Mouse (Mus musculus): Measurements from ENCODE around the gene Rabl2. TPM values are rescaled to one million over a fixed set of nuclear protein-coding genes. Genes with fewer than 3 reads are reported as not detected.
A peak's percentile ranks its signal among the peaks of the same experiment; 100 is the strongest.

Gene Rabl2
- polyA plus RNA-seq, 1 experiment from 2014 or later: 34.6 TPM

GRCm38 (mm10) chr15:89548837-89549236, 42.9 kb downstream of the Rabl2 start:
- Histone ChIP-seq H3K4me1 (0 out of 2 replicates have a peak, but pooled peaks cover 5% of the 10 kb centered on the region), H3K4me3 (replicated peaks) (0 out of 2 replicates have a peak overlapping the region, but pooled peaks have one; percentile 28), H3K9me3 (no peaks in the 10 kb centered on the region), H3K4me2 (peak overlapping the region; percentile 53; the same call in 1 of the 2 replicates), H3K36me3 (0 out of 2 replicates have a peak, but pooled peaks cover 9% of the 10 kb centered on the region), H3K9ac (no peak overlapping the region), H3K27me3 (replicated peaks) (peaks cover 16% of the 10 kb centered on the region), H3K27ac (no peak overlapping the region)
- no peak for ATAC-seq (ENCODE audit: insufficient read depth, low FRiP score, low read depth)
- WGBS: 43% methylated on average over 11 of the region's 11 CpGs

DNA sequence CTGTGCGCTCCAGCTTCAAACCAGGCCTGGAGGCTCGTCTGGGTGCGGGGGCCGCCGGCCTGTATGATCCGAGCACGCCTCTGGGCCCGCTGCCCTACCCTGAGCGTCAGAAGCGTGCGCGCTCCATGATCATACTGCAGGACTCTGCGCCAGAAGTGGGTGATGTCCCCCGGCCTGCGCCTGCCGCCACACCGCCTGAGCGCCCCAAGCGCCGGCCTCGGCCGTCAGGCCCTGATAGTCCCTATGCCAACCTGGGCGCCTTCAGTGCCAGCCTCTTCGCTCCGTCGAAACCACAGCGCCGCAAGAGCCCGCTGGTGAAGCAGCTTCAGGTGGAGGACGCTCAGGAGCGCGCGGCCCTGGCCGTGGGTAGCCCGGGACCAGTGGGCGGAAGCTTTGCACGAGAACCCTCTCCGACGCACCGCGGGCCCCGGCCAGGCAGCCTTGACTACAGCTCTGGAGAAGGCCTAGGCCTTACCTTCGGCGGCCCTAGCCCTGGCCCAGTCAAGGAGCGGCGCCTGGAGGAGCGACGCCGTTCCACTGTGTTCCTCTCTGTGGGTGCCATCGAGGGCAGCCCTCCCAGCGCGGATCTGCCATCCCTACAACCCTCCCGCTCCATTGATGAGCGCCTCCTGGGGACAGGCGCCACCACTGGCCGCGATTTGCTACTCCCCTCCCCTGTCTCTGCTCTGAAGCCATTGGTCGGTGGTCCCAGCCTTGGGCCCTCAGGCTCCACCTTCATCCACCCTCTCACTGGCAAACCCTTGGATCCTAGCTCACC, 43.7 kb downstream of the Rabl2 start:
- H3K4me3 ChIP-seq (replicated peaks): peak overlapping the region; percentile 28
- 35% methylated on average over 58 of the region's 58 CpGs for WGBS
- H3K9me3 ChIP-seq: no peaks in the 10 kb centered on the region
- ATAC-seq (ENCODE audit: insufficient read depth, low FRiP score, low read depth): peak; percentile 57
- 0 out of 2 replicates have a peak, but pooled peaks cover 9% of the 10 kb centered on the region for H3K36me3 ChIP-seq
- no peak overlapping the region for H3K27ac ChIP-seq
- H3K4me1 ChIP-seq: 0 out of 2 replicates have a peak, but pooled peaks cover 5% of the 10 kb centered on the region
- H3K27me3 ChIP-seq (replicated peaks): peaks cover 16% of the 10 kb centered on the region
- peak overlapping the region; percentile 53 for H3K4me2 ChIP-seq
- no peak overlapping the region for H3K9ac ChIP-seq

- H3K9ac ChIP-seq: no peak overlapping the region
- H3K4me2 ChIP-seq: peak overlapping the region; percentile 53
- no peaks in the 10 kb centered on the region for H3K9me3 ChIP-seq
- 0 out of 2 replicates have a peak, but pooled peaks cover 9% of the 10 kb centered on the region for H3K36me3 ChIP-seq
- 67% methylated on average over 8 of the region's 8 CpGs for WGBS
- H3K4me1 ChIP-seq: 0 out of 2 replicates have a peak, but pooled peaks cover 5% of the 10 kb centered on the region
- H3K4me3 ChIP-seq (replicated peaks): peak overlapping the region; percentile 28
- H3K27ac ChIP-seq: no peak overlapping the region
- ATAC-seq (ENCODE audit: insufficient read depth, low FRiP score, low read depth): 0 out of 2 replicates have a peak, but pooled peaks have one; percentile 2
- H3K27me3 ChIP-seq (replicated peaks): peaks cover 16% of the 10 kb centered on the region
Observed at GRCm38 (mm10) chr15:89547321-89547720, 44.4 kb downstream of the Rabl2 start.

DNA sequence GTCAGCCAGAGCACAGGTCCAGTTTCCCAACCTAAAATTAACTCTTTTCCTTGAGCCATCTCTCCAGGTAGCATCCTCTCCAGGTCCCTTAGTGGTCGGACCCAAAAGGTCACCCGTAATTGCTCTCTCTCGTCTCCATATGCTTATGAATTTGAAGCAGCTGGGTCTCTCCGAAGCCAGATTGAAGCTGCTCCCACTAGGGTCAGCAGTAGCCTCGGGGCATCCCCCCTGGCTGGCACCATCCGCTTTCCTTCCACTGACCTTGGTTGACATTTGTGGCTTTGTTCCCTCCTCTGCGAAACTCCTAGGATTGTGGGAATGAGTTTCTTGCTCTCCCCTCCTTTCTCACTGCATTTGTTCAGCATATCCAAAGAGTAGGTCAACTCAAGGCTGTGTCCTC, 47.6 kb downstream of the Rabl2 start:
- 88% methylated on average over 7 of the region's 7 CpGs for WGBS
- H3K27ac ChIP-seq: no peak overlapping the region
- no peak overlapping the region for H3K4me3 ChIP-seq (replicated peaks)
- no peaks in the 10 kb centered on the region for H3K9me3 ChIP-seq
- no peak for ATAC-seq (ENCODE audit: insufficient read depth, low FRiP score, low read depth)
- peaks cover 16% of the 10 kb centered on the region for H3K27me3 ChIP-seq (replicated peaks)
- H3K36me3 ChIP-seq: 0 out of 2 replicates have a peak, but pooled peaks cover 3% of the 10 kb centered on the region
- H3K4me1 ChIP-seq: 0 out of 2 replicates have a peak, but pooled peaks cover 5% of the 10 kb centered on the region
- H3K9ac ChIP-seq: no peak overlapping the region
- H3K4me2 ChIP-seq: no peak overlapping the region

DNA sequence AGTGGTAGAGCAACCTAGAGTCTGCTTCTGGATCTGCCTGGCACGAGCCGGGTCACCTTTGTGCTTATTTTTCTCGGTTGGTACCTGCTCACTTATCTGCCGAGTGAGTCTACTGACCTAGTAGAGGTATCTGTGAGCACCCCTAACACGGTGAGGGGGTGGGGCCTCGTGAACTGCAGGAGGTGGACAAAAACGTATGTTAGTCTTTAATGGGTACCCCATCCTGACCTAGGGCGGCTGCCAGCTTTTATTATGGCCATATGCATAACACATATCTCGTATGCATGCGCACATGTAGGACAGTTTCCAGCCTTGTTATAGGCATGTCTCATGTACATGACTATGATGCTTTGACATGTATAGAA, 57.9 kb downstream of the Rabl2 start:
- no peak for ATAC-seq (ENCODE audit: insufficient read depth, low FRiP score, low read depth)
- 86% methylated on average over 10 of the region's 10 CpGs for WGBS
- no peak overlapping the region for H3K4me3 ChIP-seq (replicated peaks)
- H3K9me3 ChIP-seq: no peaks in the 10 kb centered on the region
- no peak overlapping the region for H3K4me2 ChIP-seq
- H3K36me3 ChIP-seq: no peaks in the 10 kb centered on the region
- H3K4me1 ChIP-seq: 0 out of 2 replicates have a peak, but pooled peaks cover 4% of the 10 kb centered on the region
- H3K9ac ChIP-seq: no peak overlapping the region
- H3K27ac ChIP-seq: no peak overlapping the region
- H3K27me3 ChIP-seq (replicated peaks): no peaks in the 10 kb centered on the region

DNA sequence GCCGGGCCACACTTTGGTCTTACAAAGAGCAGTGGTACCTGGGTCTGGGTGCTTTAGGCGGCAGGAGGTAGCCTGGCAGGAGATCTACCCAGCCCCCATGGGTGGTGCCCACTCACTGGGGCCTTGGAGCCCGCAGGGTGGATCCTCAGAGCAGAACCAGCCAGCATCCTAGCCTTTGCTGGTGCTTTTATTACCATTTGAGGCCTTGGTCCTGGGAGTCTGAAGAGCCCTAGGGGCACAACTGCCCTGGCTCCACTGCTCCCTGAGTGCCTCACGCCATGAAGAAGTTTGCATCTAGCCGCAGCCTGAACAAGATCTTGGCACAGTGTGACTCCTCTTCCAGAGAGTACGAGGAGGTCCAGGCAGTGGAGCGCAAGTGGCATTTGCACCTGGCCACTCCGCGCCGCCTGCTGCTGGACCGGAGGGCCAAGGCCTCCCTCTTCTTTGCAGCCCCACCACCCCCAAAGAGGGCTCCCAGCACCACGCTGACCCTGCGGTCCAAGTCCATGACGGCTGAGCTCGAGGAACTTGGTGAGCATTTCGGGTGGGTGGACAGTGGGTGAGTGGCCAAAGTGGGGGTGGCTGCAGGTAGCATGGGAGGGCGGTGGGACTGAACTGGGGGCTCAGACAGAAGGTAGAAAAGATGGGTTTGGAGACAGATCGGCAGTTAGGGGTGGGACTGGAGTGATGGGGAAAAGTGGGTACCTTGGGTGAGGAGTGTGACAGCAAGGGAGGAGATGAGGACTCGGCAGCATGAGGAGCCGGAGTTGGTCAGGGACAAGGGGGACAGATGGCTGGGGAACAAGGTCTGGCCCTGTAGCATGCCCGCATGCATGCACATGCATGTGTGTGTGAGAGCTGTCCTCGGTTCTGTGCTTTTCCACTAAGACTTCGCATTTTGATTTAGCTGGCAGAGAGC, 58.5 kb downstream of the Rabl2 start:
- WGBS: 85% methylated on average over 23 of the region's 23 CpGs
- 0 out of 2 replicates have a peak, but pooled peaks have one; percentile 16 for ATAC-seq (ENCODE audit: insufficient read depth, low FRiP score, low read depth)

More for the DNA sequence above, 58.5 kb downstream of the Rabl2 start:
- Histone ChIP-seq H3K9me3 (no peaks in the 10 kb centered on the region), H3K9ac (no peak overlapping the region), H3K27me3 (replicated peaks) (no peaks in the 10 kb centered on the region), H3K27ac (no peak overlapping the region), H3K4me2 (peak overlapping the region; percentile 13; the same call in 1 of the 2 replicates), H3K36me3 (no peaks in the 10 kb centered on the region), H3K4me3 (replicated peaks) (no peak overlapping the region), H3K4me1 (0 out of 2 replicates have a peak, but pooled peaks cover 4% of the 10 kb centered on the region)

Other genes with a start within 250 kb of the Rabl2 start
- gene Lmf2, start 236.3 kb downstream of the Rabl2 start, polyA plus RNA-seq (2015; fragmentation: Nextera tagmentation; extraction: Ambion mirVana): 57.3 and 62.3 TPM in 2 replicates
- gene Ncaph2, start 236.2 kb downstream of the Rabl2 start, polyA plus RNA-seq (2015; fragmentation: Nextera tagmentation; extraction: Ambion mirVana): 127 and 141 TPM in 2 replicates
- gene Sco2, start 218.1 kb downstream of the Rabl2 start, polyA plus RNA-seq (2015; fragmentation: Nextera tagmentation; extraction: Ambion mirVana): 6.7 and 7.3 TPM in 2 replicates
- 1.3 and 1.5 TPM in 2 replicates for gene Tymp, start 214.9 kb downstream of the Rabl2 start, polyA plus RNA-seq (2015; fragmentation: Nextera tagmentation; extraction: Ambion mirVana)
- 0.48 and 0.84 TPM in 2 replicates for gene Odf3b, start 212.6 kb downstream of the Rabl2 start, polyA plus RNA-seq (2015; fragmentation: Nextera tagmentation; extraction: Ambion mirVana)
- gene Klhdc7b, start 207.0 kb downstream of the Rabl2 start, polyA plus RNA-seq (2015; fragmentation: Nextera tagmentation; extraction: Ambion mirVana): not detected in 2 replicates
- gene Syce3, start 181.4 kb downstream of the Rabl2 start, polyA plus RNA-seq (2015; fragmentation: Nextera tagmentation; extraction: Ambion mirVana): not detected in 2 replicates
- gene Cpt1b, start 166.1 kb downstream of the Rabl2 start, polyA plus RNA-seq (2015; fragmentation: Nextera tagmentation; extraction: Ambion mirVana): 0.63 and 0.66 TPM in 2 replicates
- gene C730034F03Rik, start 162.3 kb downstream of the Rabl2 start, polyA plus RNA-seq (2015; fragmentation: Nextera tagmentation; extraction: Ambion mirVana): 3.6 and 4.2 TPM in 2 replicates
- gene Gm44502, start 162.2 kb downstream of the Rabl2 start, polyA plus RNA-seq (2015; fragmentation: Nextera tagmentation; extraction: Ambion mirVana): not detected in 2 replicates
- gene Chkb, start 162.0 kb downstream of the Rabl2 start, polyA plus RNA-seq (2015; fragmentation: Nextera tagmentation; extraction: Ambion mirVana): 51.3 and 55.5 TPM in 2 replicates
- gene Mapk8ip2, start 138.0 kb downstream of the Rabl2 start, polyA plus RNA-seq (2015; fragmentation: Nextera tagmentation; extraction: Ambion mirVana): 3.7 and 3.8 TPM in 2 replicates
- 18.8 TPM in 2 replicates for gene Arsa, start 114.5 kb downstream of the Rabl2 start, polyA plus RNA-seq (2015; fragmentation: Nextera tagmentation; extraction: Ambion mirVana)
- 1.7 and 1.9 TPM in 2 replicates for gene Shank3, start 92.3 kb downstream of the Rabl2 start, polyA plus RNA-seq (2015; fragmentation: Nextera tagmentation; extraction: Ambion mirVana)
- 0.14 and 0.23 TPM in 2 replicates for gene Acr, start 23.6 kb downstream of the Rabl2 start, polyA plus RNA-seq (2015; fragmentation: Nextera tagmentation; extraction: Ambion mirVana)
- gene Syt10, start 249.9 kb upstream of the Rabl2 start, polyA plus RNA-seq (2015; fragmentation: Nextera tagmentation; extraction: Ambion mirVana): 0.21 and 0.24 TPM in 2 replicates